Mouse (Mus musculus) CH12F3 (cell line): Measurements from ENCODE around the gene Lpcat2b.

Experiments used
- in situ Hi-C: fragments of 300-500 bp; cut with MboI; formaldehyde crosslinking; loops from 2 replicates; pipeline ENCODE4 v1.14.3; 2020; ENCODE audit warnings: low sequenced_read_pairs

Gene Lpcat2b

DNA sequence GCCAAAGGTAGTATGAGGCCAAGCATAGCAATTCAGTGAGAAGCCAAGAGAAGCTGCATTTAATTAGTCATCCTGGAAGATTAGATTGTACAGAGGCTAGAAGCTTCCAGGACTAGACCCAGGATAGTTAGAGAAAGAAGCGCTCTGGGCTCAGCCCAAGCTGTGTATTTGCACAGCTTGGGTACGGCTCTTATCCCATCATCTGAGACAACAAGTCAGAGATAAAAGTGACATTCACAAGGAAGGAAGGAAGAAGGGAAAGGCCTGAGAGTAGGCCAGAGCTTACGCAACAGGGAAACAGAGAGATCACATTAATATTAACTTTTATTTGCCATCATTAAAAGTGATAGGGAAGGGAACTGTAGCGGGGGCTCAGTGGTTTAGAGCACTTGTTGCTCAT lies 16.6 kb downstream of the Lpcat2b start:
- in situ Hi-C loops: no loop called here

DNA sequence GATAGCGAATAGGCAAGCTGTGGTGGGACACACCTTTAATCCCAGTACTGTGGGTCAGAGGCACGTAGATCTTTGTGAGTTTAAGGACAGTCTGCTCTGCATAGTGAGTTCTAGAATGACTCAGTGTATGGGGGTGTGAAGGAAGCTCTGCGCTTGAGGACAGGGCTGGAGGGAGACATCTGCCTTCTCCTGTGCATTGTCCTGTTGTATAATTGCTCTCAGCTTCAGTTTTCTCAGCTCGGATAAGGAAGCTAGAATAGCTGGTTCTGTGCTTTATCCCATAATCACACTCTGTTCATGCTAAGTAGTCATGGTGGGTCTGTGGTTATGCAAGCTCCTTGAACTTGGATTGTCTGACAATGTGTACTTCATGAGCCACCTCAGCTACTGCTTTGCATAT lies 17.4 kb downstream of the Lpcat2b start:
- in situ Hi-C loops: no loop called here

DNA sequence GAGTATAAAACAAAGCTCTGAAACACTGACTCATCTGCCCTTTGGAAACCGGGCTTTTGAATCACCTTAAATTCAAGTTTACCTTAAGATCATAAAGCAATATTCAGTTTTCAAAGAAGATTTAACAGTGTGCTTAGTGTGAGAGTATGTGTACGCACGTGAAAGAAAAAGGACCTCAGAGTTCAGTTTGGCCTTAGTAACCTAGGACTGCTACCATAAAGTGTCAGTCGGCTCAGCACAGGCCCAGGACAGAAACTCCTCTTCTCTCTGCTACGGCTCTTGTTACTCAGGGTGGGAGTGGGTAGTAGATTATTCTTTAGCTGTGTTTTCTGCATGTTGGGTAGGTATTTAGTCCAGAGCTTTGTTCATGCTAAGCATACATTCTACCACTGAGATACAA lies 18.3 kb downstream of the Lpcat2b start:
- in situ Hi-C loops: no loop called here

DNA sequence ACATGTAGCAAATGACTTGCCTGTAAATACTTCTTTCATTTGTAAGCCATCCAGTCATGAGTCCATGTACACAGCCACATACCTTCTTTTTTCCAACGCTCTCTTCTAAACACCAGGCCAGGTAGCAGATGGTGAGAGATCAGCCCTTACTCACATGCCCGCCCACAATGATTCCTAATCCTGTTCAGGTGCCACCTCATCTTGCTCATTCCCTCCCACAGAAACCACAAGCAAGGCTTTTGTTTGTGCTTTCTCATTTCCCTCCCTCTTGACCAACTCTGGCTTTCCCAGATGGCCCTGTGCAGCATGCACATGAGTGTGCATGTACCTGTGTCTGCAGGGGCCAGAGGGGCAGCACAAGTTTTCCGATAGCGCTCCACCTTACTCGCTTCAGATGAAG lies 18.9 kb downstream of the Lpcat2b start:
- in situ Hi-C loops: no loop called here

DNA sequence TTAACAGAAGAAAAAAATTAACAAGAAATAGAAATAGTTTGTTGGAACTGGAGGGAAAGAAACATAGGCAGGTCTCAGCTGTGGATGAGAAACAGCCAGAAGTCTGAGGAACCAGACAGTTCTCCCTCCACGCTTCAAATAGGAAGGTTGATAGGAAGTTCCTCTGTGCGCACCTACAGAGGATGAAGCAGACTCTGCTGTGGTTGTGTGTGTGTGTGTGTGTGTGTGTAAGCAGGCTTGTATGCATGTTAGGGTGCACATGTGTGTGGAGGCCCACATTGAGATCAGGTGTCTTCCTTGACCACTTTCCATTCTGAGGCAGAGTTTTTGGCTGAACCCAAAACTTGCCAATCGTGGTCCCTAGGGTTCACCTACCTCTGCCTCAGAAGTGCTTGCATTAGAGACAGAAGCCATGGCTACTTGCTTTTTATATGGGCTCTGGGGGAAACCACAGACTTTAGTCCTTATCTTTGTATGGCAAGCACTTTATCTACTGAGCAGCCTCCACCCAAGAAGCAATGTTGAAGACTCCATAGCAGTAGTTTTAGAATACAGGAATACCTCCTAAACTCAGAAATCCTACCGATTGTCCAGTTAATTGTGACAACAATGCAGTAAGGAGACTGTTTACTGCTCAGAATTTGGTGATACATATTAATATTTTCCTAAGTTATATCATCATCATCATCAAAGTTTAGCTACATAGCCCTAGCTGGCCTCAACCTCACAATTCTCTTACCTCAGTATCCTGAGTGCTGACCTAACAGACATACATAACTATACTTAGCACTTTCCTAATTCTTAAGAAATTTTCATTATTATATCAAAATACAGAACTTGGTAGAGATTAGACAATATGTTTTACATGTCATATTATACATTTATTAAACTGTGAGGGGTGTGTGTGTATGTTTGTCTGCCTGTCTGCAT lies 31.1 kb downstream of the Lpcat2b start:
- in situ Hi-C loops: no loop called here

DNA sequence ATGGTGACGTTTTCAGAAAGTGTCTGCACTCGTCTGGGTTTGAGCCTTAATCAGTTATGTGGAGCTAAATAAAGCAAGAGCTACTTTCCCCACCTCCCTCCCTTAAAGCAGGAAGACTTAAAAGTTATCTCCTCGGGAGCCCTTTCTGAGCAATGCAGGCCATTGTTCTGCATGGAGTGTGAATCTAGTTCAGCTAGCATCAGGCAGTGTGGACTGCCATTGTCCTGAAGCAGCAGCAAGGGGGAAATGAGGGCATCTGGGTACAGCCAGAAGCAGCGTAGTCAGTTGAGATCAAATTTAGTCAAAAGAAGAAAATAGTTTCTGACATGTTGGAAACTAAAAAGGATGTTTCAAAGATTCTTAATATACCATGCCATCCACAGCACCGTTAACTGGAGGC lies 35.2 kb downstream of the Lpcat2b start:
- in situ Hi-C loops: no loop called here

DNA sequence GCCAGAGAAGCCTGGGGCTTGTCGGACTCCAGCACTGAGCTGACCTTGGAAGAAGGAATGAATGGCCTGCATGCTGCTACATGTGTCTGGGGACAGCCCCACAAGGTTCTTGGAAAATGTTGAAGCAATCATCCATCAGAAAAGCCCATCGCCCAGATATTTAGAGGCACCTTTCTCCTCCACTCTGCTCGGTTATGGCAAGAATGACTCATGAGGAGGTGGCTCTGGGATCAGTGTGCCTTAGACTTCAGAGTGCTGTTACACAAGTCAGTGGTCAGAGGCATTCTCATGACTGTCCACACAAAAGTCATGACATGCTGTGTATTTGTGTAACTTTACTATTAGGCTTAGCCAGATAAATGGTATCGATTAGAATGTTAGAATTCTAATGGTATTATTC lies 35.7 kb downstream of the Lpcat2b start:
- in situ Hi-C loops: no loop called here

DNA sequence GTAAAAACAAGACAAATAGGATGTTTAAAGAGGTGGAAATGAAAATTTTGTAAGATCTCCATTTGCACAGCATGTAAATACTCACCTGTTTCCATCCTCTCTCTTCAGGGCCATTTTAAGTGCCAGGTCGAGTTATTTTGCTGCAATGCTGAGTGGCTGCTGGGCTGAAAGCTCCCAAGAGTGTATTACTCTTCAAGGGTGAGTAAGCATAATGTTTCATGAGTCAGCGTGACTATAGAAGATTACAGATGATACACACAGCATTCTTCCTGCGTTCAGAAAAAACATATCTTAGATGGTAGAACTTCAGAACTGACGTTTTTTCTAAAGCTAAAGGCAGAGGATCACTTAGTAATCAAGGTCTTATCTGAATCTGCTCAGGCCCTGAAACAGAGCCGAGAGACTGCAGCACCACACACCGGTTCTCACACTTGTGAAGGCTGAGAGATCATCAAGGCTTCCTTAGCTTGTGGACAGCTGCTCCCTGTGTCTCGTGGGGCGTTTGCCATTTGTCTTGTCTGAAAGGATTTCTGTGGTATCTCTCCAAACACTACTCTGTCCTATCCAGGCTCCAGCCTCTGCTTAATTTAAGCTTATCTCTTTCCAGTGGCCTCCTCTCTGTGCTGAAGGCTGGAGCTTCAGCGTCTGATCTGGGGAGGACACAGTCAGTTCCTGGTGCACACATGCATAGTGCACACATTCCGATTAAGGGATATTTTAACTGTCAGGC lies 39.4 kb downstream of the Lpcat2b start:
- in situ Hi-C loops: no loop called here

DNA sequence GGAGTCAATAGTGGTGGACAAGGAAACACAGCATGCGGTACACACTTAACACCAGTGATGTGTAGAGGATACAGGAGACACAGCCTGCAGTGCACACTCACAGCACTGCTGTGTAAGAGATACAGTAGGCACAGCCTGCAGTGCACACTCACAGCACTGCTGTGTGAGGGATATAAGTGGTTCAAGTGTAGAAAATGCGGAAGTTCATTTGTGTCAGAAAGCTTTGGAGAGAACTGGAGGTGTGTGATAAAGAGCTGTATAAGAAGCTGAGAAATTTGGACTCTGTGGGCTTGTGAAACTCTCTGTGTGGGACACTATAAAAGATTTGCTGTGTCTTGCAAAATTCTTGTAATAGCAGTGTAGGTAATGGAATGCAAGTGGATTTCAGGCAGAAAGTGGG lies 48.8 kb downstream of the Lpcat2b start:
- in situ Hi-C loops: no loop called here
